Mouse (Mus musculus) megakaryocyte, embryonic 14.5 days (primary cell): ENCODE measurements around the gene Slc27a2. TPM values are rescaled to one million over a fixed set of nuclear protein-coding genes. Genes with fewer than 3 reads are reported as not detected.

ENCODE experiments used
- H3K27me3 ChIP-seq: replicated peaks from 2 replicates; pipeline ENCODE3; 2012; ENCODE audit warnings: inconsistent platforms
- H3K36me3 ChIP-seq: replicated peaks from 2 replicates; pipeline ENCODE3; 2012; ENCODE audit warnings: low read length, inconsistent platforms, mixed read lengths
- H3K4me1 ChIP-seq: 2 replicates; pipeline ENCODE4 v1.6.1; 2012; ENCODE audit warnings: inconsistent platforms
- H3K4me3 ChIP-seq: replicated peaks from 2 replicates; pipeline ENCODE3; 2012; ENCODE audit warnings: moderate library complexity, mild to moderate bottlenecking, inconsistent platforms
- H3K9me3 ChIP-seq: 2 replicates; pipeline ENCODE4 v1.6.1; 2012; ENCODE audit warnings: inconsistent platforms
- FLI1 ChIP-seq: IDR thresholded peaks from 2 replicates; pipeline ENCODE4 v1.6.1; 2012; ENCODE audit warnings: low read length, inconsistent platforms, mixed read lengths
- GATA1 ChIP-seq: IDR thresholded peaks from 3 replicates; pipeline ENCODE4 v1.6.1; 2012; ENCODE audit warnings: mixed read lengths, low read length, inconsistent platforms, borderline replicate concordance
- polyA plus RNA-seq: library from polyadenylated mRNA; stranded (reverse); fragments of >175 nt; gene quantifications from 2 replicates; pipeline ENCODE4 v1.2.3, GENCODE M21; 2012; ENCODE audit warnings: low replicate concordance; ENCODE audit not compliant: insufficient read depth

The Slc27a2 gene
- polyA plus RNA-seq, 1 experiment = not detected

DNA sequence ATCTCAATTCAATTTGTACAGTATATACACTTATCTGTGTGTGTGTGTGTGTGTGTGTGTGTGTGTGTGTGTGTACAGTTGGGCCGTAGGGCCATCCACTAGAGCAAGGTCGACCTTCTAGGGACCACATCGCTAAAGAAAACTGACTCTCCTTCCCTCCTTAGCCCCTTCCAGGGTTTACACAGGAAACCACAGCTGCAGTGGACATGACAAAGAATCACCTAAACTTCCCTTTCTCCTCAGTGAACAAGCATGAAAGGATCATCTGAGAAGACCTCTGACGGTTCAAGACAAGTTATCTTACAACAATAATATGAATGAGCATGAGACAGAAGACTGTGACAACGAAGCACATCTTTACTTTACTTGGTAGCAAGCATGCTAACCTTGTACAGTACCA, 311 bp upstream of the Slc27a2 start:
- TF ChIP-seq FLI1 = no peak
- TF ChIP-seq GATA1 = no peak
- Histone ChIP-seq H3K4me1 (peaks cover 34% of the 10 kb centered on the region), H3K27me3 (peaks cover 60% of the 10 kb centered on the region), H3K36me3 (no peaks in the 10 kb centered on the region), H3K4me3 (peak overlapping the region; percentile 50), H3K9me3 (peaks cover 8% of the 10 kb centered on the region; the same call in 1 of the 2 replicates)

DNA sequence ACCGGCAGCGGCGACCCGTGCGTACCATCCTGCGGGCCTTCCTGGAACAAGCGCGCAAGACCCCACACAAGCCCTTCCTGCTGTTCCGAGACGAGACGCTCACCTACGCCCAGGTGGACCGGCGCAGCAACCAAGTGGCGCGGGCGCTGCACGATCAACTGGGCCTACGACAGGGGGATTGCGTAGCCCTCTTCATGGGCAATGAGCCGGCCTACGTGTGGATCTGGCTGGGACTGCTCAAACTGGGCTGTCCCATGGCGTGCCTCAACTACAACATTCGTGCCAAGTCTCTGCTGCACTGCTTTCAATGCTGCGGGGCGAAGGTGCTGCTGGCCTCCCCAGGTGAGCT, 1.1 kb downstream of the Slc27a2 start:
- TF ChIP-seq GATA1 (no peak), FLI1 (no peak)
- peak overlapping the region; percentile 90 for H3K4me3 ChIP-seq

DNA sequence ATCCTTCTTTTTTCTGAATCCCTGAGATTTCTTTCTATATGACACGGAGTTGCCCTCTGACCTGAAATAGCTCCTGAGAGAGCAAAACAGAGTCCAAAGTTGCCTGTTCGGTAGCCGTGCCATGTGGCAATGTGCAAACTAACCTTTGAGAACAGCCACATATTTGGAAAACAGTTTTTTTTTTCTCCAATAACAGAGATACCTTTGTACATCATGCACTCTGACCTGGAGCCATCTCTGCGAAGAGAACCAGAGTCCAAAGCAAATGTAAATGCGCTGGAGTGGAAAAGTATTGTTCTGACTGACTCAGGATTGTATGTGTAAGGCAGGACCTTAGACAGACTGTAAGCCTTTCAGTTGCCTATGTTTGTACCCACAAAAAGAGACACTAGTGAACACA, 3.3 kb downstream of the Slc27a2 start:
- no peaks in the 10 kb centered on the region for H3K36me3 ChIP-seq
- no peak overlapping the region for H3K4me3 ChIP-seq
- H3K4me1 ChIP-seq = peaks cover 19% of the 10 kb centered on the region
- no peak for TF ChIP-seq FLI1
- peaks cover 8% of the 10 kb centered on the region; the same call in 1 of the 2 replicates for H3K9me3 ChIP-seq
- H3K27me3 ChIP-seq = peaks cover 79% of the 10 kb centered on the region

More for the DNA sequence above, 1.1 kb downstream of the Slc27a2 start:
- peaks cover 8% of the 10 kb centered on the region; the same call in 1 of the 2 replicates for H3K9me3 ChIP-seq
- H3K4me1 ChIP-seq = peaks cover 26% of the 10 kb centered on the region
- H3K27me3 ChIP-seq = peaks cover 66% of the 10 kb centered on the region
- H3K36me3 ChIP-seq = no peaks in the 10 kb centered on the region

DNA sequence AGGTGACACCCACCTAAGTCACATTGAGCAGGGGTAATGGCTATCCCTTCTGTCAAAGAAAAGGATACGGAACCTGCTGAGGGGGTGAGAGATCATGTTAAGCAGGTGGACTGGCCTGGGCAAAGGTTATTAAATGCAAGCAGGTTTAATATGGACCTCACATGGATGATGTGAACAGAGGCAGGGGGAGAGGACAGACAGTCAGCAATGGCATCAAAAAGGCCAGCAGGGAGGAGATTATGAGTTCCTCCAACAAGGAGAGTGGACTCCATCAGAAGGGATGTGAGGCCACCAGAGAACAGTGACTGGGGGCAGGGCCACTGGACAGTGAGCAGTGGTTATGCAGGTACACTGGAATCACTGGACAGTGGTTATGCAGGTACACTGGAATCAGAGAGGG, 7.9 kb downstream of the Slc27a2 start:
- peaks cover 38% of the 10 kb centered on the region for H3K27me3 ChIP-seq
- H3K9me3 ChIP-seq = no peaks in the 10 kb centered on the region
- H3K4me1 ChIP-seq = no peaks in the 10 kb centered on the region
- no peaks in the 10 kb centered on the region for H3K36me3 ChIP-seq
- H3K4me3 ChIP-seq = no peak overlapping the region
- TF ChIP-seq FLI1 (no peak), GATA1 (no peak)

DNA sequence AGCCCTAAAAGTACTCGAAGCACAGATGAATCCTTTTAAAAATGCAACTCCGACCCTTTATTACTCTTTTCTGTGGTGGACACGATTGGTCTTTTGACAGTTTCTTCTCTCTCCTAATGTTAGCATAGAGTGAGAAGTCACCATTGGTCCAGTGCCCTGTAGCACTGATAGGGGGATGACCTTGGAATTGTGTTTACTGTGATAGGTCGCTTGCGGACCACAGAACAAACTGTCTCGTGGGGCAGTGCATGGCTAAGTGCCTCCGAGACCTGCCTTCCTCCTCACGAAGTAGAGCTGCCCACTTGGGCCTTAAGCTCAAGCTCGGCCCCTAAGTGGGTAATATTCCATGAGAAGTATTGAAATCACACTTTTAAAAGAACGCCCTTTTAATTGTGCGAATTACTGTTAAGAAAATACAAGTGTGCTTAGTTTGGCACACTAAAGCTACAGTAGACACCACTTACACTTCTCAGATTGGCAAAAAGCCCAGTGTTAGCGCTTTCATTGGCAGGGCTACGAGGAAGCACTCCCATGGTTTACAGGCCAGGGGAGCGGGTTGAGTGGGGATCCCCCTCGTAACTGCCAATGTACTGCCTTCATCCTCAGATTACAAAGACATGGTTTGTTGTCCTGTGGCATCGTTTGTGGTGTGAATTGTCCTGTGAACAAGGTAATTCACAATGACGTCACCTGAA, 11.4 kb downstream of the Slc27a2 start:
- H3K27me3 ChIP-seq = peaks cover 21% of the 10 kb centered on the region
- H3K4me1 ChIP-seq = no peaks in the 10 kb centered on the region
- no peaks in the 10 kb centered on the region for H3K36me3 ChIP-seq
- H3K4me3 ChIP-seq = no peak overlapping the region
- TF ChIP-seq GATA1 (no peak), FLI1 (no peak)
- no peaks in the 10 kb centered on the region for H3K9me3 ChIP-seq

DNA sequence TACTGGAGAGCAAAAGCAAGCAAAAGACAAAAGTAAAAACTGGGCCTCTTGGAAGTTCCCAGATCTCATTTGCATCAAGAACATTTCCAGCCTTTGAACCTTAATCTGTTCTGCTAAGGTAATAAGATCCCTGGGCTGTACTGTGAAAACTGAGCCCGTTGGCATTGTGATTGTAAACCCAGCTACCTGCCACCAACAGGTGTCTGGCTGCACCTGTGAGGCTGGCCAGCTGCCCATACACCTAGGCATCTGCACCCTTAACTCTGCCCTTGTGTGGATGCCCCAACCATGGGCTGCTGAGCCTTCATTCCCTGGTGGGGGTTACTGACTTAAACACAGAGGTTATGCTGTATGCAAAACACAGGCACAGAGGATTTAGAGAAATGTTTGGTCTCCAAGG, 20.0 kb downstream of the Slc27a2 start:
- H3K4me3 ChIP-seq = no peak overlapping the region
- H3K9me3 ChIP-seq = peaks cover 4% of the 10 kb centered on the region; the same call in 1 of the 2 replicates
- H3K27me3 ChIP-seq = peaks cover 28% of the 10 kb centered on the region
- no peak for TF ChIP-seq FLI1
- no peak for TF ChIP-seq GATA1
- H3K36me3 ChIP-seq = no peaks in the 10 kb centered on the region
- H3K4me1 ChIP-seq = no peaks in the 10 kb centered on the region

DNA sequence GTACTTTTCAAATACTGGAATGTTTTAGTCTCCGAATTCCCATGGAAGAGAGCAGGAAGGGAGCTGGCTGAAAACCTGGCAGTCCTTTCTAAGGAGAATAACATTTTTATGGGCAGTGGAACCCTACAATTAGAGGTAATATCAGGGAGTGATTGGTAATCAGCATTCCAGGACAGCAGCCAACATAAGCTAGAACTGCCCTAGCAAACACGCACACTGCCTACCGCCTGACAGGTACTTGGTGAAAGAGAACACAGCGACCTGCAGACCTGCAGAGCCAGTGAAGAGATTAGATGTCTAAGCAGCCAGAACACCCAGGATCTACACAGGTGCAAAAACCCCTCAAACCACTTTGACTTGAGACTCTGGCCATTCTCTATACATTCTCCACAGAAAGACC, 20.5 kb downstream of the Slc27a2 start:
- Histone ChIP-seq H3K4me3 (no peak overlapping the region), H3K4me1 (no peaks in the 10 kb centered on the region), H3K9me3 (peaks cover 4% of the 10 kb centered on the region; the same call in 1 of the 2 replicates), H3K27me3 (peaks cover 28% of the 10 kb centered on the region), H3K36me3 (no peaks in the 10 kb centered on the region)
- TF ChIP-seq FLI1 (no peak), GATA1 (no peak)

DNA sequence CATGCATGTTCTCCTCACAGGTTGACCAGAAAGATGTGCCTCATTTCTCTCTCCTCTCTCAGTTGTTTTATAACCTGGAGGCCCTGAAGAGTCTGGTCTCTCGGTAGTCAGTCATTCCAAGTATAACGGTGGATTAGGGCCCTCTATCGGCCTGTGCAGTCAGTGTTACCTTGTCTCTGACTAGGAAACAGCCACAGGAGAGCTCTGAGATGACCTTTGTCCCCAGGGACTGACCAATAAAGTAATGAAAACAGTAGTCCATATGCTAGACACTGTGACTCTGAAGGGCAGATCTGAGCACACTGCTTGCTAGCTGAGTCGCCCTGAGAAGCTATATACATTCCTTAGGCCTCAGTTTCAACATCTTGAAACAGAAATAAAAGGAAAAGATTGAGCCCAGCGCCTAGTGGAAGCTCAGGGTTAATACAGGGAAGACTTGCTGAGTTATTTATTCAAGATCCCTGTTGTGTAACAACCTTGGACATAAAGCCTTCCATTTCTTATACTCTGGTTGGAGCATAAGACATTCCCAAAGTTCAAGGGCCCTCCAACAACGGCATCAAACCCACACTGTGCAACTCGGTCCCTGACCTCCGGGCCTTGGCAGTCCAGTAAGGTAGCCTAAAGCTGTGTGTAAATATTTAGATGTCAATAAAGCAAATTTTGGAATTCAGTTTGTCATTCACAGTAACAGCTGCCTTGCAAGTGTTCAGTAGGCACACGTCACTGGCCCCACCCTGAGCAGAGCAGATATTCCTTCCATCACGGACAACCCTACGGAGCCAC, 23.4 kb downstream of the Slc27a2 start:
- Histone ChIP-seq H3K4me3 (no peak overlapping the region), H3K9me3 (0 out of 2 replicates have a peak, but pooled peaks cover 3% of the 10 kb centered on the region), H3K36me3 (no peaks in the 10 kb centered on the region), H3K4me1 (peaks cover 4% of the 10 kb centered on the region; the same call in 1 of the 2 replicates), H3K27me3 (peaks cover 16% of the 10 kb centered on the region)
- TF ChIP-seq GATA1 = no peak
- no peak for TF ChIP-seq FLI1

DNA sequence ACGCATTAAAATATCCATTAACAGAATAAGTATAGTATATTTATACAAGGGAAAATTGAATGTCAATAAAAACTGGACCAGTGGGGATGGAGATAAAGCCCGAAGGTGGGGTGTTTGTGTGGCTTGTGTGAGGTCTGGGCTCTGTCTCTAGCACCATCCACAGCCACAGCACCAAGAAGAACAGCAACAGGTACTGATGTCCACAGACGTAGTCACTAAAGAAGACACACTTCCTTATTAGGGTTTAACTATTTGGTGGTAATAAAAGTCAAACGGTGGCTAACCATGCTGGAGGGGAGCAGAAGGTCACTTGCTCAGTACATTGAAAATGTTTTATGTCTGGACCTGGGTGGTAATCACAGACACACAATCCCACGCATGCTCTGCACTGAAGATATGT, 25.2 kb downstream of the Slc27a2 start:
- TF ChIP-seq GATA1 = no peak
- TF ChIP-seq FLI1 = no peak
- peaks cover 4% of the 10 kb centered on the region; the same call in 1 of the 2 replicates for H3K4me1 ChIP-seq
- 0 out of 2 replicates have a peak, but pooled peaks cover 3% of the 10 kb centered on the region for H3K9me3 ChIP-seq

DNA sequence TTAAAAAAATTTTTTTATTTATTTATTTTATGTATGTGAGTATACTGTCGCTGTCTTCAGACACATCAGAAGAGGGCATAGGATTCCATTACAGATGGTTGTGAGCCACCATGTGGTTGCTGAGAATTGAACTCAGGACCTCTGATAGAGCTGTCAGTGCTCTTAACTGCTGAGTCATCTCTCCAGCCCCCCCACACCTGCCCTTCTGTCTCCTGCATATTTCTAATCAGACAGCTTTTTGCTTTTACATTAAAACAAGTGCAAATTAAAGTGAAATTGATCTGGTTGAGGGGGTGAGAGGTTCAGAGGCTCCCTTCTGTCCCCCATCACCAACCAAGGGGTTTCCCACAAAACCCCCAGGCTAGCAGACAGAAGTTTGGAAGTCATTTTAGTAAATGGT, 27.1 kb downstream of the Slc27a2 start:
- TF ChIP-seq GATA1 (no peak), FLI1 (no peak)
- 0 out of 2 replicates have a peak, but pooled peaks cover 3% of the 10 kb centered on the region for H3K9me3 ChIP-seq
- H3K4me3 ChIP-seq = no peak overlapping the region
- no peaks in the 10 kb centered on the region for H3K36me3 ChIP-seq
- H3K4me1 ChIP-seq = peaks cover 4% of the 10 kb centered on the region; the same call in 1 of the 2 replicates
- peaks cover 6% of the 10 kb centered on the region for H3K27me3 ChIP-seq

More for the DNA sequence above, 25.2 kb downstream of the Slc27a2 start:
- H3K27me3 ChIP-seq = peaks cover 18% of the 10 kb centered on the region
- H3K36me3 ChIP-seq = no peaks in the 10 kb centered on the region
- no peak overlapping the region for H3K4me3 ChIP-seq
